Mouse (Mus musculus) limb, embryonic 13.5 days (tissue): ENCODE measurements around the gene Mybphl. TPM values are rescaled to one million over a fixed set of nuclear protein-coding genes. Genes with fewer than 3 reads are reported as not detected.

Experiments
- ATAC-seq: fragments of 200-750 bp; cut with Nextera tagmentation; 2 replicates; pipeline ENCODE4 v1.8.0; 2017; ENCODE audit warnings: low read depth, moderate number of reproducible peaks, moderate TSS enrichment; ENCODE audit not compliant: low FRiP score
- H3K27ac ChIP-seq: fragments of 300-500 bp; sonication (generic); 2 replicates; pipeline ENCODE4 v1.5.1; 2015; ENCODE audit warnings: inconsistent platforms, mild to moderate bottlenecking, moderate library complexity
- H3K27me3 ChIP-seq: fragments of 300-500 bp; sonication (generic); 2 replicates; pipeline ENCODE4 v1.6.1; 2015; ENCODE audit warnings: mild to moderate bottlenecking, inconsistent platforms
- H3K36me3 ChIP-seq: fragments of 300-500 bp; sonication (generic); 2 replicates; pipeline ENCODE4 v1.6.1; 2015; ENCODE audit warnings: inconsistent platforms, mild to moderate bottlenecking, moderate library complexity
- H3K4me1 ChIP-seq: fragments of 300-500 bp; sonication (generic); 2 replicates; pipeline ENCODE4 v1.6.1; 2015; ENCODE audit warnings: inconsistent platforms
- H3K4me2 ChIP-seq: fragments of 300-500 bp; sonication (generic); replicated peaks from 2 replicates; pipeline ENCODE4 v1.6.1; 2015; ENCODE audit warnings: inconsistent platforms, mild to moderate bottlenecking, moderate library complexity
- H3K4me3 ChIP-seq: fragments of 300-500 bp; sonication (generic); 2 replicates; pipeline ENCODE4 v1.5.1; 2015; ENCODE audit warnings: moderate library complexity, mild to moderate bottlenecking, inconsistent platforms
- H3K9ac ChIP-seq: fragments of 300-500 bp; sonication (generic); 2 replicates; pipeline ENCODE4 v1.6.1; 2015; ENCODE audit warnings: mild to moderate bottlenecking, inconsistent platforms
- H3K9me3 ChIP-seq: fragments of 300-500 bp; sonication (generic); 2 replicates; pipeline ENCODE4 v1.6.1; 2016; ENCODE audit warnings: inconsistent platforms
- WGBS: fragments of 180-500 bp; shearing (Covaris S2); methylation state at CpG from one replicate; pipeline ENCODE4 v1.1.7; 2015; 5-methylcytosine and 5-hydroxymethylcytosine counted together
- polyA plus RNA-seq: library from polyadenylated mRNA; unstranded; fragments of >200 nt; fragmentation: Nextera tagmentation; extraction: Ambion mirVana; gene quantifications from 2 replicates; pipeline ENCODE4 v1.2.1, GENCODE M21; 2015

Gene Mybphl
- polyA plus RNA-seq, 1 experiment from 2014 or later = not detected

- no peak overlapping the region for H3K9ac ChIP-seq
- no peak overlapping the region for H3K27ac ChIP-seq
- H3K4me1 ChIP-seq = no peaks in the 10 kb centered on the region
- no peak overlapping the region for H3K4me2 ChIP-seq
- WGBS = 70% methylated on average over 7 of the region's 7 CpGs
- peaks cover 78% of the 10 kb centered on the region for H3K36me3 ChIP-seq
- ATAC-seq = no peak
- no peaks in the 10 kb centered on the region for H3K27me3 ChIP-seq
- H3K9me3 ChIP-seq = no peaks in the 10 kb centered on the region
- H3K4me3 ChIP-seq = no peak overlapping the region
Observed at GRCm38 (mm10) chr3:108342185-108342584, 22.5 kb upstream of the Mybphl start.

GRCm38 (mm10) chr3:108345855-108346254 is 18.9 kb upstream of the Mybphl start:
- peaks cover 83% of the 10 kb centered on the region for H3K36me3 ChIP-seq
- no peak overlapping the region for H3K27ac ChIP-seq
- no peak for ATAC-seq

GRCm38 (mm10) chr3:108348376-108348775 is 16.3 kb upstream of the Mybphl start:
- peaks cover 79% of the 10 kb centered on the region for H3K36me3 ChIP-seq
- WGBS = 83% methylated on average over 9 of the region's 9 CpGs

More at GRCm38 (mm10) chr3:108345855-108346254, 18.9 kb upstream of the Mybphl start:
- WGBS = 79% methylated on average over 7 of the region's 7 CpGs
- H3K4me3 ChIP-seq = no peak overlapping the region
- no peaks in the 10 kb centered on the region for H3K9me3 ChIP-seq
- no peaks in the 10 kb centered on the region for H3K4me1 ChIP-seq
- H3K4me2 ChIP-seq = no peak overlapping the region
- H3K27me3 ChIP-seq = no peaks in the 10 kb centered on the region
- H3K9ac ChIP-seq = no peak overlapping the region

GRCm38 (mm10) chr3:108355245-108355644 is 9.5 kb upstream of the Mybphl start:
- Histone ChIP-seq H3K4me1 (peaks cover 2% of the 10 kb centered on the region), H3K4me3 (no peak overlapping the region), H3K9ac (no peak overlapping the region), H3K27ac (no peak overlapping the region), H3K27me3 (no peaks in the 10 kb centered on the region), H3K36me3 (peaks cover 68% of the 10 kb centered on the region), H3K4me2 (no peak overlapping the region), H3K9me3 (no peaks in the 10 kb centered on the region)
- ATAC-seq = no peak
- 96% methylated on average over 3 of the region's 3 CpGs for WGBS

More at GRCm38 (mm10) chr3:108348376-108348775, 16.3 kb upstream of the Mybphl start:
- no peak for ATAC-seq
- Histone ChIP-seq H3K9me3 (no peaks in the 10 kb centered on the region), H3K27ac (no peak overlapping the region), H3K4me2 (no peak overlapping the region), H3K9ac (no peak overlapping the region), H3K27me3 (no peaks in the 10 kb centered on the region), H3K4me1 (no peaks in the 10 kb centered on the region), H3K4me3 (no peak overlapping the region)

GRCm38 (mm10) chr3:108357051-108357450 is 7.7 kb upstream of the Mybphl start:
- 84% methylated on average over 10 of the region's 10 CpGs for WGBS
- Histone ChIP-seq H3K9ac (no peak overlapping the region), H3K4me1 (peaks cover 18% of the 10 kb centered on the region), H3K4me2 (no peak overlapping the region), H3K27ac (no peak overlapping the region), H3K27me3 (no peaks in the 10 kb centered on the region), H3K36me3 (peaks cover 51% of the 10 kb centered on the region), H3K9me3 (no peaks in the 10 kb centered on the region), H3K4me3 (no peak overlapping the region)
- no peak for ATAC-seq

- no peak overlapping the region for H3K9ac ChIP-seq
- H3K27me3 ChIP-seq = no peaks in the 10 kb centered on the region
- H3K4me1 ChIP-seq = peaks cover 18% of the 10 kb centered on the region
- no peak overlapping the region for H3K27ac ChIP-seq
- H3K4me2 ChIP-seq = no peak overlapping the region
- WGBS = 75% methylated on average over 6 of the region's 6 CpGs
- H3K9me3 ChIP-seq = no peaks in the 10 kb centered on the region
- ATAC-seq = no peak
- H3K4me3 ChIP-seq = no peak overlapping the region
- H3K36me3 ChIP-seq = peaks cover 44% of the 10 kb centered on the region
Observed at GRCm38 (mm10) chr3:108358445-108358844, 6.3 kb upstream of the Mybphl start.

- H3K27ac ChIP-seq = peak overlapping the region; percentile 67
- peaks cover 20% of the 10 kb centered on the region for H3K36me3 ChIP-seq
- ATAC-seq = peak; percentile 28; the same call in 1 of the 2 replicates
- no peak overlapping the region for H3K9ac ChIP-seq
- WGBS = 10% methylated on average over 7 of the region's 7 CpGs
- H3K27me3 ChIP-seq = no peaks in the 10 kb centered on the region
- H3K4me1 ChIP-seq = peaks cover 18% of the 10 kb centered on the region
- 0 out of 2 replicates have a peak overlapping the region, but pooled peaks have one; percentile 21 for H3K4me2 ChIP-seq
- no peak overlapping the region for H3K4me3 ChIP-seq
- no peaks in the 10 kb centered on the region for H3K9me3 ChIP-seq
Observed at GRCm38 (mm10) chr3:108360894-108361293, 3.8 kb upstream of the Mybphl start.

GRCm38 (mm10) chr3:108363626-108364025 is 1.1 kb upstream of the Mybphl start:
- Histone ChIP-seq H3K27me3 (no peaks in the 10 kb centered on the region), H3K9ac (no peak overlapping the region), H3K27ac (no peak overlapping the region), H3K9me3 (no peaks in the 10 kb centered on the region), H3K4me1 (peaks cover 18% of the 10 kb centered on the region), H3K4me2 (no peak overlapping the region), H3K36me3 (0 out of 2 replicates have a peak, but pooled peaks cover 1% of the 10 kb centered on the region), H3K4me3 (no peak overlapping the region)
- WGBS = 66% methylated on average over 3 of the region's 3 CpGs
- no peak for ATAC-seq

GRCm38 (mm10) chr3:108367173-108367572 is 2.5 kb downstream of the Mybphl start:
- no peak for ATAC-seq
- no peaks in the 10 kb centered on the region for H3K27me3 ChIP-seq
- no peak overlapping the region for H3K27ac ChIP-seq
- WGBS = 44% methylated on average over 9 of the region's 9 CpGs
- H3K36me3 ChIP-seq = no peaks in the 10 kb centered on the region
- H3K9me3 ChIP-seq = no peaks in the 10 kb centered on the region
- H3K4me2 ChIP-seq = peak overlapping the region; percentile 34
- no peak overlapping the region for H3K4me3 ChIP-seq
- no peaks in the 10 kb centered on the region for H3K4me1 ChIP-seq
- H3K9ac ChIP-seq = no peak overlapping the region

- Histone ChIP-seq H3K4me3 (no peak overlapping the region), H3K27ac (no peak overlapping the region), H3K9me3 (no peaks in the 10 kb centered on the region), H3K4me2 (peak overlapping the region; percentile 34; the same call in 1 of the 2 replicates), H3K27me3 (no peaks in the 10 kb centered on the region), H3K4me1 (no peaks in the 10 kb centered on the region), H3K9ac (no peak overlapping the region), H3K36me3 (no peaks in the 10 kb centered on the region)
- no peak for ATAC-seq
- 73% methylated on average over 3 of the region's 3 CpGs for WGBS
Observed at GRCm38 (mm10) chr3:108367828-108368227, 3.1 kb downstream of the Mybphl start.

- no peaks in the 10 kb centered on the region for H3K36me3 ChIP-seq
- ATAC-seq = no peak
- H3K4me1 ChIP-seq = no peaks in the 10 kb centered on the region
- WGBS = 83% methylated on average over 5 of the region's 5 CpGs
- no peaks in the 10 kb centered on the region for H3K9me3 ChIP-seq
- H3K27me3 ChIP-seq = no peaks in the 10 kb centered on the region
- H3K4me3 ChIP-seq = no peak overlapping the region
- H3K4me2 ChIP-seq = no peak overlapping the region
- H3K27ac ChIP-seq = no peak overlapping the region
- no peak overlapping the region for H3K9ac ChIP-seq
Observed at GRCm38 (mm10) chr3:108368721-108369120, 4.0 kb downstream of the Mybphl start.

- no peak overlapping the region for H3K4me3 ChIP-seq
- no peak overlapping the region for H3K4me2 ChIP-seq
- ATAC-seq = no peak
- no peak overlapping the region for H3K9ac ChIP-seq
- no peaks in the 10 kb centered on the region for H3K4me1 ChIP-seq
- no peaks in the 10 kb centered on the region for H3K36me3 ChIP-seq
- no peaks in the 10 kb centered on the region for H3K9me3 ChIP-seq
- WGBS = 68% methylated on average over 3 of the region's 3 CpGs
- no peak overlapping the region for H3K27ac ChIP-seq
- H3K27me3 ChIP-seq = no peaks in the 10 kb centered on the region
Observed at GRCm38 (mm10) chr3:108372274-108372673, 7.6 kb downstream of the Mybphl start.

GRCm38 (mm10) chr3:108372691-108373090 is 8.0 kb downstream of the Mybphl start:
- ATAC-seq = 0 out of 2 replicates have a peak, but pooled peaks have one; percentile 30
- Histone ChIP-seq H3K4me2 (no peak overlapping the region), H3K9me3 (no peaks in the 10 kb centered on the region), H3K27ac (no peak overlapping the region), H3K27me3 (no peaks in the 10 kb centered on the region), H3K36me3 (no peaks in the 10 kb centered on the region), H3K4me3 (no peak overlapping the region), H3K9ac (no peak overlapping the region), H3K4me1 (no peaks in the 10 kb centered on the region)
- WGBS = 71% methylated on average over 3 of the region's 3 CpGs
